Mouse (Mus musculus) thymus, postnatal 10 days (tissue): ENCODE results near the gene Opcml.

ENCODE experiments used
- DNase-seq, 2 experiments: peaks; one replicate each; pipeline ENCODE4 v3.0.0; 2021; ENCODE audit warnings: low spot score in 2 of 2

The Opcml gene

DNA sequence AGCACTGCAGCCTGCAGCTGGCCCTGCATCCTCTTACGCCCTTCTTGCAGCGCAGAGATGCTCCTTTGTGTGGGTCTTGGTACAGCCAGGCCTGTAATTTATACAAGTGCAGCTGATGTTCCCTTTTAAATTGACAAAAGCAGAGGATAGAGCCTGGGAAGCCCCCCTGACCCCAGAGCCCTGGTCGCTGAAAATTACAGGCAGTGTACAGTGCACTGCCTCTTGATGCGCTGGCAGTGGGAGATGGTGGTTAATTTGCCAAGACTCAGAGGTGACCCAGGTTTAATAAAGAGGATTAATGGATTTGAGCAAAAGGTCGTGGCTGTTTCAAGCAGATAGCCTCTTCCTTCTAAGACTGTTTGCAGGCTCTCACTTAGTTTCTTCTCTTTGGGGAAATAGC lies 39.9 kb downstream of the Opcml start:
- DNase-seq, result no peak

DNA sequence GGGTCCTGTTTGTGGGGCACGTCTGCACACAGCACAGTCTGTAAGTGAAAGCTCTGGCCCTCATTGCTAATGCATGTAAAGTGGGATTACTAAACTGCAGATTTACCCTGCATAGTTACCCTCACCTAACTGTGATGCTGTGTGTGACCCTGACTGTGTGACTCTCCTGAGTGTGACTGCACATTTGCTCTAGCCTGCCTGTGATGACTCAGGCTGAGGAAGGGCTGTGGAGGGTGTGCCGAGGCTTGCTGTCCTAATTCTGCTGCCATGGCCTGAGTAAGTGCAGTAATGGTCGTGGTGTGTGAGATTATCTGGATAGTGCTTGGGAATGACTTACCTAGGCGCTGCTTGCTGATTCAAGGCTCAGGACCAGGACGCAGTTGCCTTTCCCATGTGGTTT lies 52.2 kb downstream of the Opcml start:
- no peak for DNase-seq

DNA sequence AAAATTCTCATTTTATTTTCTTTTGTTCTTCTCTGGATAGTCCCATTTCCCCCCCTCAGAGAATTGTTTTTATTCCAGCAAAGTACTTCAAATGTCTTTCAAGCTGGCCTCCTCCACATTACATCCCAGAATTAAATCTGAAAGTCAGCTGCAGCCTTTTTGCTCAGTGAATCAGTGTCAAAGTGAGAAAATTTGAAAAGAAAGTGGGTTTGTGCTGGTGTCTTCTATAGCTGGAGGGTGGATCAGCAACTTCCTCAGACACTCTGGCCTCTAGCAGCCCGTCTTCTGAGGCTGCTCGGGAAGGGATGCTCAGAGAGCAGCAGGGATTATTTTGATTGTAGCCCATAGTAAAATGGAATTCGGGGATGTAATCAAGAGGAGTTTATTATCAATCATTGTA lies 81.0 kb downstream of the Opcml start:
- no peak for DNase-seq

DNA sequence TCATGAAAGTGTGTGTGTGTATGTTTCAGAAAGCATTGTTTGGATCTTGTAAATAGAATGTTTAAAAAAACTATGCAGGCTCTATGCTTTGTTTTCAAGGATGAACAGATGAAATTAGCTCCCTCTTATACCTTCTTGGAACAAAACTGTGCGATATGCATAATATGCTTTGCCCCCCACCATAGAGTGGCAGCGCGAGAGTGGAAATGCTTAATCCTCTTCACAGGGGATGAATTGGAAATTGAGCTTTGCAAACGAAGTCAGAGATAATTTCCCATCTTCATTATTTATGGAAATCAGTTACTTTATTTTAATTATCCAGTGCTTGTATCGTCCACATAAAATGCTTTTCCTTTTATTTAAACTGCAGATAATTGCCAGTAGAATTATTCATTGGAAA lies 99.1 kb downstream of the Opcml start:
- no peak for DNase-seq

DNA sequence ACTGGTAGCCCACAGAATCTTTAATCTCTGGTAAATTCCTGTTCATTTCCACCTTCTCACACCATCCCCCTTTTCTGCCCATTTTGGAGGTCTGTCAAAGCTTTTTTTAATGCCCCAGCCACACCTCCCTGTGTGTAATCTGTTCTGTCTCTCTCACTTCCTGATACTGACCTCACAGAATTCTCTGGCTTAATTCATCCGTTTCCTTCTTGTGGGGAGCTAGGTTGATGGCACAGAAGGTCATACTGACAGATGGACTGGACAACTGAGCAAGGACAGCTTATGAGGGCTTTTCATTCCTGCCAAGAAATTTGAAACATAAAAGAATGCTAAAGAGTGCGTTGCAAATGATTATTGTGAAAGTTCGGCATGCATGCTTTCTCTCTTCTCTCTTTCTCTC lies 126.7 kb downstream of the Opcml start:
- no peak for DNase-seq

DNA sequence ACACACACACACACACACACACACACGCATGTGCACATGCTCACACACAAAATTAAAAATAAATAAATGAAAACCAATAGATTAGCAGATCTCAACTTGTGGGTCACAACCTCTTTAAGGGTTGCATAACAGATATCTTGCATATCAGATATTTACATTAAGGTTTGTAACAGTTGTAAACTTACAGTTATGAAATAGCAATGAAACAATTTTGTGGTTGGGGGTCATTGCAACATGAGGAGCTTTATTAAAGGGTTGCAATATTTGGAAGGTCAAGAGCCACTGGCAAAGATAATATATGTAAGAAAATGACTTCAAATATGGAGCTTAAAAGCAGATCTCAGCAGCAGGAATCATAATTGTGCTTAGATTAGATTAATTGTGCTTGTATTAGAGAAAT lies 132.9 kb downstream of the Opcml start:
- no peak for DNase-seq

DNA sequence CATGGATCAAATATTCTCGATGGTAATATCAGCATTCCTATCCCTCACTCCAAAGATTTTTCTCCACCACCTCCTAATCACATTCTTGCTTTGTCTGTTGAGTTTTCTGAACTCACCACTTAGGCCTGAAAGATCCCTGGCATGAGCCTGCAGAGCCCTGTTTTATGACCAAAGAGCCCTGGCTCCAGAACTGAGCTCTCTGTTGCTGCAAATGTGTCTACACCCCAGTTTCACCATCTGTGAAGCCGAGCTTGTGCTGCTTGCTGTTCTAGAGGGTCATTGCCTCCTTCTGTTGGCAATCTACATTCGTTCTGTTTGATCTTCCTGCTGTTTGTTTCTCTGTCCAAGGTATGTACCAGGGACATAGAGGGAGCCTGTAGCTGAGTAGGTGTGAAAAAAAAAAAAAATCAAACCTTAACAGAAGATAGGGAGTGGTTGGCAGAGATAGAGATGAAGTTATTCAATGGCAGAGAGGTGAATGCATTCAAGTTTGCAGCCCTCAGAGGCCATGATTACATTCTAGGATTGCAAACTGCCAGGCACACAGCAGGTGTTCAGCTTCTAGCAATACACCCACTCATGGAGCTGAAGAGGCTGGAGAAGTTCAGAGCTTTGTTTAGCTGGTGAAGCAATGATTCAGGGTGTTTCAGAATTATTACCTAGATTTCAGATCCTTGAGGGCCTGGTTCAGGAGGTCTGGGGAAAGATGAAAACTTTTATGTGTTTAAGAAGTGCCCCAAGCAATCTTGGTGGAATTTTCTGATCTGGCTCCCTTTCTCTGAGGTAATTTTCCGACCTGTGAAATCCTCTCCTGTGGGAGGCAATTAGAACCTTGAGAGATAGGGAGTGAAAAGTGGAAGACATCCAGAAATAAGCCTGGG lies 133.6 kb downstream of the Opcml start:
- DNase-seq, result no peak

DNA sequence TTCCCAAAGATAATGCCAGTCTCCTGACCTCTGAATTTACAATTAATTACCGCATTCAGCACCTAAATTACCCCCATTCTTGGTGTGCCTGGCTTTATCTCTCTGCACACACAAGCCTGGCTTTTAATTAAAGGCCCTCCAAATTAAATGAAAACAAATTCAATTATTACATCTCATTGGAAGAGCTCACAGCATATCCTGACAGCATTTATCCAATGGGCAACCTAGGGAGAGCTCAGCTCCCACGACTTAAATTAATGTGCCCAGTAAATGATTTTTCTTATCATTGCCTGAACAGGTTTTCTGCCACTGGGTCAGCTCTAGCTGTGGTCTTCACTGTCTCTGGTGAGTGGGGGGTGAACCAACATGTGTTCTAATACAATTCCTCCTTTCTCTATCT lies 135.1 kb downstream of the Opcml start:
- no peak for DNase-seq

DNA sequence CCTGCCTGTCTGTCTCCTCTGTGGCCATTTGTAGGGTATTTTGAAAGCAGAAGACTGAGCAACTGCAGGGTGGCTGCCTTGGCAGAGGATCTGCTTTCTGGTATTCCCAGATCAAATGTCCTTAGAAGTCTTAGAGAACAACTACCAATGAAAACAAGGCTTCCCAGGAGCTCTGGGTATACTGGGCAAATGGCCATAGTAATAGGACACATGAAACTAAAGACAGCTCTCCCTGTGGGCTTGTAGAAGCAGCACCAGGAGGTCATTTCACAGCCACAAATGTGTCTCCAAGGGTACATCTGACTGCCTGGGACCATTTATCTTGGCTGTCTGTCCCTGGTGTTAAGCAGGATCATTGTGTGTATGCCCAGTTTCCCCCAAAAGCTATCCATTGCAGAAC lies 146.7 kb downstream of the Opcml start:
- no peak for DNase-seq

DNA sequence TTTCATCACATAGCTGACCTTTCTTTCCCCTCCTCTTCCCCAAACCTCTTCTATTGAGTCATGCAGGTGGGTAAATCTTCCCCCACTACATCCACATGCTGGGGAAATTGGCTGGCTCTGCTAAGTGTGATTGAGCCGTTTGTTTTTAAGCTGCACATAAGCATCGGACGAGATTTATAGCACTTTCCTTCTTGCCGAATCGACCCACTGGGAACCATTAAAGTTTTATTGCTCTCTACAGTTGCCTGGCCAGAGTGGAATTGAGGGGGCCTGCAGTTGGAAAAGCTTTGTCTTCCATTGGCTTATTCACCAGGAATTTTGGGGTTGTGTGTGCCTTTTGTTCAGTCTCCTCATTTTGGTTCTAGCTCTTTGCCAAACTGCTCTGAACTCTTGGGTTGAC lies 147.1 kb downstream of the Opcml start:
- DNase-seq, result no peak

DNA sequence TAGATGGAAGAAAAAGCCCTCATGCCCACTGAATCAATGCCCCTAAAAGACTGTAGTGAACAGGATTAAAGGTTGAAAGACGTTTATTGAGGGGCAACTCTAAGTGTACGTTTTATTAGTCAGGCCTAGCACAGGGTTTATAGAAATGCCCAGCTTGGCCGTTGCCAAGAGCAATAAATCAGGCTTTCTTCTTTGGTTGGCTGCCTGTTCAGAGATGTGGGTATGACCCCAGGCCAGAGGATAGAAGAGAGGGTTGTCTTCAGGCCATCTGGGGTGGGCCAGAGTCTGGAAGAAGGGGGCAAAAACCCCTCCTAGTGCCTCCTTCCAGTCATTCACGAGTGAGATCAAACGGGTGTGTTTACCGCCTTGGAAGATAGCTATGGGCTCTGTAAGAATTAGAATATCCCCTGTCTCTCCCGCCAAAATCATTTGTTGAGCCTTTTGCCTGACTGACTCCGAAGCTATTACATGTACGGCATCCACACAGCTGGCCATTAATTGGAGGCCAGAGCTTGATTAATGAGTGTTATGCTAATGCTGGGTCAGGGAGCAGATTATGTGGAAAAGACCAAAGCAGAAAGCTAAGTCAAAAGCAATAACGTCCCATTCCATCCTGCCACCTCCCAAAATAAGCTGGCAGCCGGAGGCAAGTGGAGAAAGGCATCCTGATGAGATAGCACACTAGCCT lies 154.9 kb downstream of the Opcml start:
- no peak for DNase-seq

DNA sequence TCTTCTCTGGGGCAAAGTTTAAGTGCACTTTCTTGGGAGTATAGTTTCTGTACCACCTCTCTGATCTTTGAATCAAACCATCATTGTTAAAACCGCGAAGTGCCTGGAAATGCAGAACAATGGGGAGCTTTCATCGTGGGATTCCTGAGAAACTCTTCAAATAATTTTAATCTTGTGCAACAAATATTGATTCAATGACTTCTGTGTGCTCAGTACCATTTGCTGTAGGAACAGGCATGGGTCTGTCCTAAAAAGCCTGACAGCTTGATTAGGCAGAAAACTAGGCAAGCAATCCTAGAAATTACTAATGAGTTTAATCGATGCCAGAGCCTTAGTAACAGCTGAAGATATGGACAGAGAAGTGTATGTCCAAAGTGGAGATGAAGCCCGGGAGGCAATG lies 160.5 kb downstream of the Opcml start:
- no peak for DNase-seq

DNA sequence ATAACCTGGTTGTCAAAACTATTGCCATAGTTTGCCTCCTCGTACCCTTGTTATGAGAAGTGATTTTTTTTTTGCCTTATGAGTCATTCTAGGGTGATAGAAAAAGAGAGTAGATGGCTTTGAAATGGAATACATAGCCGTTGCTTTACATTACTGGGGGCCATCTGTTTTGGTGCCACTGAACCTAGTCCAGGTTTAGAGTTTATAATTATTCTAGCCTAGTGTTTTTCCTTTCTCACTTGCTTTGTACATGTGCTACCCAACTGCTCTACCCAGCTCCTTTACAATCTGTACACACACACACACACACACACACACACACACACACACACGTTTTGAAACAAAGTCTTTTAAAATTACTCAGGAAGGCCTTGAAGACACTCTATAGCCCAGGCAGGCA lies 171.1 kb downstream of the Opcml start:
- no peak for DNase-seq

DNA sequence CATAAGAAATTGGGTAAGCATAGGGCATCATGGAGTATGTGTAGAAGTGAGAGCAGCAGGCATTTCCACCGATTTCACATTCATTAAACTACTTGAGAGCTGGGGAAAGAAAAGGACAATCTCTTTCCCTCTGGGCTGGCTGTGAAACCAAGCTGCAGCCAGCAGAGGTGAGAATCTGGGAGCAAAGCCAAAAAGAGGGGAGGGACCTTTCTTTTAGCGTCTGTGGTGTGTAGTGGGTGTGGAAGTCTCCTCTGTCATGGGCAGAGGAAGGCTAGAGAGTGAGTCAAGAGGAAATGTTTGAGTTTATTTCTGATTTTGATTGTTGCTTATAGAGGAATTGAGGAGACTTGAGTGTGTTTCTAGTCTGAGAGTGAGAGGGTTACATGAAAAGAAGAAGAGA lies 172.8 kb downstream of the Opcml start:
- DNase-seq, result no peak

DNA sequence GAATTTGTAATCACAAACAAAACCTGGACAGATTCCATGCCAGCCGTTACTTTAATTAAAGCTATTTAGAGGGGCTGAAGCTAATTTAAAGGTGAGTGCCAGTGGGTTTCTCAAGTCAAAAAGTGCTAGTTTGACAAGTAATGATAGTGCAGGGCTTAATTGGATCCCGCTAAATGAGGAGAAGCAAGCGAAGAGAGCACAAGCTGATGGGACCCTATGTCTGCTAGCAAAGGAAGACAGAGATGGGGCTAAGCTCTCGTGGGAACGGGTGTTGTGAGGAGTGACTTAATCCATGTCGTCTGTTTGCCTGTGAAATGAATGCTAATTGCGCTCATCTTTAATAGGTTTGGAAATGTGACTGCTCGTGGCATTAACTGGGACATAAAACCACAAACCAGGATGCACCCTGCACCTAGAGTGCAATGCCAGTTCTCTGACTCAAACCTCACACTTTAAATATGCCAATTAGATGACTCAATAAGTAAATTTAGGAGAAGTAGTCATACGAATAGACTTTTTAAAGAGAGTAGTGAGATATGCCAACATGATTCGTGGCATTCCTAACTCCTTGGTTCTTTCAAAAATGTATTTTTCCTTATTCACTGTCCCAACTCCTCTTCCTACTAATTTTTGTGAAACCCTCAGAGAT lies 174.5 kb downstream of the Opcml start:
- no peak for DNase-seq

DNA sequence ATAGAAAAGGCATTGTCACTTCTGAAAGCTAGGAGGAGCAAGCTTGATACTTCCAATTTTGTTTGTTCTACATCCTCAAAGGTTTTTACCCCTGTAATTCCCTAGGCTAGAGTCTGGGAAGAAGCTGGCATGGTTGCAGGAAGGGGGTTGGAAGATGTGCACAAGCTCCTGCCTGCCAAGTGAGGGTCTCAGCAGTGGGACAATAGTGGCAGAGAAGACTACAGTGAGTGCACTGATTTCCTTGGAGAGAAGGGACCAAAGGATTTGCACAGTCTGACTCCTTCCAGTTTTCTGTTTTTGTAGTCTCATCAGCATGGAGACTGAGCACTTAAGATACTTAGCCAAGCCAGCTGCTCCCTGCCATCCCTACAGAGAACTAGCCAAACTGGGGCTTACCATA lies 177.7 kb downstream of the Opcml start:
- DNase-seq, result no peak

DNA sequence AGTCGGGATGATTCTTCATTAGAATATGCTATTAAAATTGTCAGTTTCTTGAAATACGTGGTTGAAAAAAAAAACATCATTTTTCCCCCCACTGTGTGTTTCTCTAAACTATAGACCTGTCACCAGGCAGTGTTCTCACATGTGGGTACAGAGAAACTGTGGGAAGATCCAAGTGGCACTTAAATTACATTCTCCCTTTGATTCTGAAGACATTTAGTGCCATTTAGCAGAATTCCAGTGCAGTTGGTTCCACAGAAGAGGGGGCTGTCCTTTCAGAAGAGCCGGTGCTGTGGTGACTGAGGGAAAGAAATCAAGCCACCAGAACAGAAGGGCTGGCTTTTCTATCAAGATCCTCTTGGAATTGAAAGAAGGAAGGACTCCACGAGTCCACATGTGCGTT lies 181.7 kb downstream of the Opcml start:
- DNase-seq, result no peak

DNA sequence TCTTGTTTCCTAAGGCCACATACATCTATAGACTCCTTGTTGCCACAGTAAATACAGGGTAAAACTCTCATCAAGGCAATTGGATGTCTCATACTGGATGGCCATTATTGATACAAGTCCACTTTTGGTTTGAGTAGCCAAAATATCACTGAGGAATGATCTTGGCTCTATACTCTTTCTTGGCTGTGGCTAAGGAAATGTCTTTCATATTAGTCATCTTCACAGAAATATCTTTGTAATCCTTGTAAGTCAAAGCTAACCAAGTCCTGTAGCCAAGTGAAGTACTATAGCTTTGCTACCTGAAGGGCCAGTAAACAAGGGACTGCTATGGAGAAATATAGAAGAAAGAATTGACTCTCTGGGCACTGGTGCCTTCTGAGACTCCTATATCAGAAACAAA lies 192.0 kb downstream of the Opcml start:
- DNase-seq, result no peak

DNA sequence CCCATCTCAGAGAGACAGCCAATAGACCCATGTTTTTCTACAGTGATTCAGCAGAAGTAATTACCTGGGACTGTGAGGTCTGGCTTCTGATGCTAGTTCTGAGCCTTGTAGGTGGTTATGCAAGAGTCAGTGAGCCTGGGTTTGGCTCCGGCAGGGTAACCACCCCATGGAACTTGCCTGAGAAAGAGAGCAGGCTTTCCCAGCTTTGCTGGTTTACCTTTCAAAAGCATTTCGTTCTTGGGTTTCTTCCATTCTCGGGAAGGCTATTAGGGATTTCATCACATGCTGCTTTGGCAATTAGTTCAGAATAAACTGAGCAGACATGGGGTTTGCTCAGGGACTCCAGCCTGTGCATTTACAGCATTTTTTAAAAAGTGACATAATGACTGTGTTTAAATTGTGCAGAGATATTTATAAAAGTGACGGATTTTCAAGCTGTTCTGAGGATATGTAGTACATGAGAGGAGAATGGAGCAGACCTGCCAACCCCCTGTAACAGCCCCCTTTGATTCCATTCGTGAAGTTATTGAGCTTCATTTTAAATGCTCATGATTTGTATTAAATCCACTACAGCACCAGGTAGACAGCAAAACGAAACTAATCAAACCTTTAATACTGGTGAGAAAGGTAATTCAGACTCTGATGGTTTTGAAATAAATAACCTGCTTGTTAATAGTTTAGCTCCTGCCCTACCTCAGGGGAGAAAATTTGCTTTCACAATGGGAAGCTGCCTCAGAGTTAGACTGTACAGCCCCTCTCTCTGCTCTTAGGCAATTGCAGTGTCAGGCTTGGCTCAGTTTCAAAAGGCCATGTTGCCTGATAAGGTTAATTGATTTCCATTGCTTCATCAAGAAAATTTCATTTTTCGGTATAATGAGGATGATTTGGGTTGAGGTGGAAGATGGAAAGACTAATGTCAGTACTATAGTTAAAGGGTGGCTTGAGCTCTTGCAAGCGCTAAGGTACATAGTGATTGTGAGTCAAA lies 196.3 kb downstream of the Opcml start:
- no peak for DNase-seq

DNA sequence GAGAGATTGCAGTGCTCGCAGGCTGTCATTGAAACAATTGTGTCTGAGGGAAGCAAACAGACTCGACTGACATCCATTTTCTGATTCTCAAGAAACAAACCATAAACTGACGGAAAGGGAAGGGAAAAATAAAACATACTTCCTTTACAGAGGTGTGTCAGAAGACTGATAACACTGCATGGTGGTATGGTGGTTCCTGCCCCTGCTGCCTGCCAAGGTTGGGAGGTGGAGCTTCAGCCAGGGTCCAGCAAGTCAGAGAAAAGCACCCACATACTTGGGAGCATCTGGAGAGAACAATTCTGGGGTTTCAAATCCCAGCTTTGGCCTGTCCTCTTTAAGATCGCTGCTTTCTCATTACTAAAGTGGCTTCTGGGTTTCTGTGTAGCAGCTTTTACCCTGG lies 201.0 kb downstream of the Opcml start:
- DNase-seq, result no peak

DNA sequence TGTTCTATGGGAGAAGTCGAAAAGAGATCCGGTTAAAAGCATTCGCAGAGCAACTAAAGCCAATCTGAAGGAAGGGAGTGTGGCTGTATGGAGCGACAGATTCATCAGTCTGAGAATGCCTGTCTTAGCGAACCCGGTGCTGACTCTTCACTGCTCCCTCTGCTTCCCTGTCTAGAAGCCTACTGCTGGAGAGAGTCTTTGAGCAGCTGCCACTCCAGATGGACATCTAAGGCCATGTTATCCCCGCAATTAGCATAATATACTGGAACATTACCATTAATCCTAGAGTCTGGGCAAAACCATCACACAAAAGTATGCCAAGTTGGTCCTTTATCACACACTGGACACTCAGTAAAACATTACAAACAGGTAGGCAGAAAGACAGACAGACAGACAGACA lies 206.0 kb downstream of the Opcml start:
- DNase-seq, result no peak

DNA sequence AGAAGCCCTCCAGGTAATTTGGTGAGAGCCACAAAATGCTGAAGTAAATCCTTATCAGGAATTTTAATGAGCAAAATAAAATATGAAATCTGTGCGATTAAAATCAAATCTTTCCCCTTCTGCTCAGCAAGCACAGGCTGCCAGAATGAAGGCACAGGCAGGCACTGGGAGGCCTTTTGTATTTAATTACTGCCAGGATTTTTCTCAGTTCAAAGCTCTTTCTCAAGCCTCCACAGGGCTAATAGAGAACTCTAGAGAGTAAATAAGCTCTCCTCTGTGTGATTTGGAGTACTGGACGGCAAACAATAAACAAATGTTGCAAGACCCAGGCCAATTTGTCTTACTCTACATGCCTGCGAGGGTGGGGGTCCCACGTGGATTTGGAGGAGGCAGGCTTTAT lies 208.2 kb downstream of the Opcml start:
- DNase-seq, result no peak
